Mouse (Mus musculus): ENCODE measurements around the gene 4931440F15Rik.
"Not testable (repeated sequence)": the region's sequence is repeated elsewhere in the genome, so short reads cannot be mapped to it uniquely, and the experiment has no call there.

DNA sequence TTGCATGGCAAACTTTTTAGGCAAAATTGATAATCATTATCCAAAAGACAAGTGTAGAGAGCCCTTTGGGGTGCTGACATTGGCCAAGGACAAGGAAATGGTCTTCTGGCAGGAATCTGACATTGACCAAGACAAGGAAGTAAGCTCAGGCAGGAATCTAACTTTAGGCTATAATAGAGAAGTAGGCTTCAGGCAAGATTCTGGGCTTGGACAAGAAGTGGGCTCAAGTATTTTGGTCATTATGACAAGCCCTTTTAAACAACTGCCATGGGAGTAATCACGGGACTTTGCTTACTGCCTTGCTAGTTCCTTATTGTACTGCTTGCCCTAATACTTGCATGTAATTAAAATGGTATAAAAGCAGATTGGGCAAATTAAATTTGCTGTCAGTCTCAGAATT lies 49.3 kb upstream of the 4931440F15Rik start:
- TF ChIP-seq CTCF (IDR thresholded peaks at IDR 0.05; ENCODE audit: low read depth); EP300 (optimal IDR thresholded peaks at IDR 0.05): not testable (repeated sequence)

Measured in stomach, postnatal 0 days (tissue).